Mouse (Mus musculus) kidney, adult 2 months (tissue): ENCODE measurements around the gene Tnni1. TPM values are rescaled to one million over a fixed set of nuclear protein-coding genes. Genes with fewer than 3 reads are reported as not detected.

Experiments
- DNase-seq: peaks from one replicate; pipeline ENCODE4 v3.0.0; 2021
- H3K27ac ChIP-seq: fragments of 200-500 bp; 2 replicates; pipeline ENCODE4 v1.5.1; 2012; ENCODE audit warnings: low read depth, low read length, control low read depth, inconsistent platforms; ENCODE audit not compliant: insufficient read depth
- H3K27me3 ChIP-seq: fragments of 200-500 bp; replicated peaks from 2 replicates; pipeline ENCODE4 v1.6.1; 2012; ENCODE audit warnings: mild to moderate bottlenecking, moderate library complexity, low read length, inconsistent platforms; ENCODE audit not compliant: control insufficient read depth, insufficient read depth
- H3K36me3 ChIP-seq: fragments of 200-500 bp; 2 replicates; pipeline ENCODE4 v1.6.1; 2012; ENCODE audit warnings: mild to moderate bottlenecking, moderate library complexity, low read length, inconsistent platforms; ENCODE audit not compliant: control insufficient read depth, insufficient read depth
- H3K4me1 ChIP-seq: fragments of 200-500 bp; 2 replicates; pipeline ENCODE4 v1.6.1; 2011; ENCODE audit warnings: low read length; ENCODE audit not compliant: control insufficient read depth, insufficient read depth
- H3K4me3 ChIP-seq: fragments of 200-500 bp; 2 replicates; pipeline ENCODE4 v1.5.1; 2011; ENCODE audit warnings: mild to moderate bottlenecking, low read depth, low read length, control low read depth; ENCODE audit not compliant: insufficient read depth
- CTCF ChIP-seq: fragments of 200-500 bp; conservative IDR thresholded peaks from 2 replicates; pipeline ENCODE4 v1.5.1; 2011; ENCODE audit warnings: low read depth, mild to moderate bottlenecking, control low read depth, low read length, moderate library complexity, mixed read lengths; ENCODE audit not compliant: insufficient read depth, insufficient read length
- POLR2A ChIP-seq: fragments of 200-500 bp; IDR thresholded peaks from one replicate; pipeline ENCODE4 v1.6.1; 2011; ENCODE audit warnings: low read depth, low read length, control low read depth
- WGBS: fragments of 180-500 bp; shearing (Covaris S2); methylation state at CpG from one replicate; pipeline ENCODE4 v1.1.7; 2018; 5-methylcytosine and 5-hydroxymethylcytosine counted together
- polyA plus RNA-seq: library from polyadenylated mRNA; depleted of rRNA; stranded (reverse); fragments of >200 nt; gene quantifications from 2 replicates; pipeline ENCODE4 v1.2.3, GENCODE M21; 2012; rRNA removed

Tnni1 gene
- polyA plus RNA-seq, 1 experiment = 5.8 TPM

DNA sequence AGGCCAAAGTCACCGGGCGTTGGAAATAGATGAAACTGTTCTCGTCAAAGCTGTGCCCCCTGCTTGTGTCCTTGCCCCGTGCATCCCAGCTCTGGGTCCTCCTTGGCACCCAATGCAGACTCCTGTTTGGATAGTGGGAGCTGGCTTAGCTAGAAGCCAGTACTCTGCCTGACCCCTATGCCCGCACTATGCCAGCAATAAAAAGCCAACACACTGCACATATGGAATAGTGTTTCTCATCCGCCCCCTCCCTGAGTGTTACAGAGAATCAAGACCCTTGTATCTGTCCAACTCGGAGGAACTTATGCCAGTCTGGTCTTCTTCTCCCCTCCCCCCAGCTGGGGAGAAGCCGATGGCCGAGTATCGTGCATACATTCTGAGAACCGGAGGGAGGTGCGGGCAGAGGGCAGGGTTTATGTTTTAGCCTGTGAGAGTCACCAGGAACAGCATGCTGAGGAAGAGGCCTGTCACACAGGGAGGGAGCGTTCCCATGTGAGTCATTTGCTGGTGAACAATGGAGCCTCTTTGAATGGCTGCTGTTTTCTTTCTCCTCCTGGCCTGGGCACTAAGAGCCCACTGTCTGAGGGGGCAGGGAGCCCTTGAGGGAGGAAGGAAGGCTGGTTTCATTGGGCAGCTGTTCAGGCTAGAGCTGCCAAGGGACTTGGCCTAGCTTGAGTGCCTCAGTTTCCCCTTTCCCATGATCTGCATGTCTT lies 73.0 kb downstream of the Tnni1 start:
- Histone ChIP-seq H3K27me3 (no peaks in the 10 kb centered on the region), H3K4me1 (no peaks in the 10 kb centered on the region), H3K27ac (no peak overlapping the region), H3K4me3 (no peak overlapping the region), H3K36me3 (no peaks in the 10 kb centered on the region)
- DNase-seq = no peak
- 69% methylated on average over 13 of the region's 13 CpGs for WGBS
- TF ChIP-seq POLR2A = no peak
- no peak for TF ChIP-seq CTCF

DNA sequence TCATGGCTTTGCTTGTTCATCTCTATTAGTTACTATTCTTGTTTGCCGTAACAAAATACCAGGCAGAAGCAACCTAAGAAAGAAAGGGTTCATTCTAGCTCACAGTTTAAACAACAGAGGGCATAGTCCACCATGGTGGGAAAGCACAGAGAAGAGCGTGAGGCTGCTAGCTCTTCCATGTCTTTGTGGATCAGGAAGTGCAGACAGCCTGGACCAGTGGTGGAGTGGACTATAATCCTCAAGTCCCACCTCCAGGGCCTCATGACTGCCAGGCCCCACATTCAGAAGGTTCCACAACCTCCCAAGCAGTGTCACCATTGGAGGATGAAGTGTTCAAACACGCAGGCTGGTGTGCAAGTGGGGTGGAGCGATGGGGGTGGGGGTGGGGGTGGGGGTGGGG lies 74.0 kb downstream of the Tnni1 start:
- H3K4me1 ChIP-seq = no peaks in the 10 kb centered on the region
- DNase-seq = no peak
- no peaks in the 10 kb centered on the region for H3K27me3 ChIP-seq
- no peak overlapping the region for H3K27ac ChIP-seq
- H3K4me3 ChIP-seq = no peak overlapping the region
- WGBS = 86% methylated on average over 4 of the region's 4 CpGs
- H3K36me3 ChIP-seq = no peaks in the 10 kb centered on the region
- TF ChIP-seq CTCF (no peak), POLR2A (no peak)

DNA sequence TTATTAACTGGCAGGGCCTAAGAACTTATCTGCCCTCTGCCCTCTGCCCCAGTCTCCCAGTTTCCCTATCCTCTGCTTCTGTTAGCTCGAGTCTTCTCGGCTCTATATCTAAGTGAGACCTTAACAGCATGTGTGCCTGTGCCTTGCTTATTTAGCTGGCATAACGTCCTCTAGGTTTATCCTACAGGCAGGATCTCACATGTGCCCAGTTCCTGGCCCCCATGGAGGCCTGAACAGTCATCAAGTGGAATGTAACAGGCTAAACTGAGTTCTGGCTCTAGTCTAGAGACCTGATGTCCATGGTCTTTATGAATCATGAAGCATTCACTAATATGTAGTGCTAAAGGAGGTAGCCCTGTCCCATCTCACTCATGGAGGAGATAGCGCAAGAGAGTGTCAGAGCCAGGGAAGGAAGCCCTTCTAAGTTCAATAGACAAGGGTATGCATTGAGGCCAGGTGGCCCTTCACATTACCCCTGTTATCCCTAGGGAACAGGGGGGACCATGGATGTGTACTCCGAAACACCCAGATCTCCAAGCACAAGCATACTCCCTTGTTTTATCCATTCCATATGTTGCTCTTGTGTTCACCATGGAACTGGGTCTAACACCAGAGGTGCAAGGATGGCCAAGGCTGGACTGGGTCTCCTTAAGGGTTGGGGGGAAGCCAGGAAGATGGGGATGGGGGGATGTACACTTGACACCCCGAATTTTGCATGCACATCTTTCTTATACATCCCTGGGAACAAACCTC lies 75.5 kb downstream of the Tnni1 start:
- WGBS = 88% methylated on average over 6 of the region's 6 CpGs
- no peak for TF ChIP-seq POLR2A
- no peak for TF ChIP-seq CTCF
- DNase-seq = no peak
- no peaks in the 10 kb centered on the region for H3K36me3 ChIP-seq
- H3K27me3 ChIP-seq = no peaks in the 10 kb centered on the region
- no peak overlapping the region for H3K4me3 ChIP-seq
- H3K27ac ChIP-seq = no peak overlapping the region
- H3K4me1 ChIP-seq = no peaks in the 10 kb centered on the region

DNA sequence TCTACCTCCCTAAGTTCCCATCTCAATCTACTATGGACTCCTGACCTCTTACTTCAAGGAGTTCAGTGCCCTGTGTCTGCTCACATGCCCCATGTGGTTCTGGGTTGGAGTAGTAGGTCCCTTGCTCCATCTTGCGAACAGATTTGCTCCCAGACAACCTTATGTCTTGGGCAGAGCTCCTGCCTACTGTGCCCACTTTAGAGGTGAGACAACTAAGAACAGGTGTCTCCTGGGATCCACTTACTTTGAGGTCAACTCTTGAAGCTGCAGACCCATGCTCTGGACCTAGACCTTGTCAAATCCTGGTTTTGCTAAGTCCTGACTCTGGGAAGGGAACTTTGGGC lies 76.1 kb downstream of the Tnni1 start:
- H3K27ac ChIP-seq = no peak overlapping the region
- WGBS = 94% methylated on average over 1 of the region's 1 CpGs
- no peak overlapping the region for H3K4me3 ChIP-seq
- DNase-seq = no peak
- no peaks in the 10 kb centered on the region for H3K36me3 ChIP-seq
- no peak for TF ChIP-seq POLR2A
- no peak for TF ChIP-seq CTCF
- no peaks in the 10 kb centered on the region for H3K27me3 ChIP-seq
- no peaks in the 10 kb centered on the region for H3K4me1 ChIP-seq

DNA sequence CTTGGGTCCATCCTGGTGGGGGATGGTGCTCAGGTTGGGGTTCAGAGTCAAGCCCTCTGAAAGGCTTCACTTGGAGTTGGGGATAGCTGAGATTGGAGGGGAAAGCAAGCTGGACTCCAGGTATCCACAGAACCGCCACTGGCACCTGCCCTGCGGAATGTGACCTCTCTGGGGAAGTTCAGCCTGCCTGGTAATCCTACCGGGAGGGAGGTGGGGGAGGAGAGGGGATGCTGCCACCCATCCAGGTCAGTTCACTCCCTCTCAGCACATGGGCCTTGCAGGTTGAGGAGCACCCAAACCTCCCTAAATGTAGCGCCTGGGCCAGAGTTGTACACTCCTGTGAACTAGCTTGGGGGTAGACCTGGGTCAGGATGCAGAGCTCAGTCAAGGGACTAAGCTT lies 76.8 kb downstream of the Tnni1 start:
- DNase-seq = no peak
- H3K4me1 ChIP-seq = no peaks in the 10 kb centered on the region
- no peaks in the 10 kb centered on the region for H3K36me3 ChIP-seq
- TF ChIP-seq POLR2A (no peak), CTCF (no peak)
- WGBS = 53% methylated on average over 4 of the region's 4 CpGs
- H3K27me3 ChIP-seq = no peaks in the 10 kb centered on the region
- no peak overlapping the region for H3K4me3 ChIP-seq
- H3K27ac ChIP-seq = no peak overlapping the region

DNA sequence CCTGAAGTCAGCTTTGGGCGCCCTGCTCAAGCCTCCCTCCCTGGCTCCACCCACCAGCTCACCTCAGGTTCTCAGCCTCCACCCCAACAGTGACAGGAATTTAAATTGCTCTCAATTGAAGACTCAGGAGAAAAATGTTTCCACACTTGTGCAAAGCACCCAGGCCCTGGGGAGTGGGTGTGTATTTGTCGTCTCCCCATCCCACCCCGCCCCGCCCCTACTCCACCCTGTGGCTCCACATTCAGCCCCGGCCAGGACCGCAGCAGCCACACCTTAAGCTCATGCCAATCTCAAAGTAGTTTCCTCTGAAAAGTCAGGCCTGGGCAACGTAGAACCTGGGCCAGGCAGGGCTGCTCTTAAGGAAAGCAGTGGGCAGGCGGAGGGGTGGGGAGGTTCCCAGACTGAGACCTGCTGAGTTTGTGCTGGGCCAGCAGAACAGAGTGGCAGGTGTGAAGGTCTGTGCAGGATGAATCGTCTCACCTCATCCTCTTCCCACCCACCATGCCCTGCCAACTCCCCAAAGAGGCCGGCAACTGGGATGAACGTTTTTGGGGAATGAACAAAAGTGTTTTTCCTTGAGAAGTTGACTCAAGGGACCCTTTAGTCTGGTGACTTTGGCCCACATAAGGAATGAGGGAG lies 78.0 kb downstream of the Tnni1 start:
- no peaks in the 10 kb centered on the region for H3K36me3 ChIP-seq
- no peaks in the 10 kb centered on the region for H3K27me3 ChIP-seq
- DNase-seq = no peak
- no peaks in the 10 kb centered on the region for H3K4me1 ChIP-seq
- H3K27ac ChIP-seq = no peak overlapping the region
- 67% methylated on average over 11 of the region's 11 CpGs for WGBS
- no peak for TF ChIP-seq CTCF
- no peak for TF ChIP-seq POLR2A
- no peak overlapping the region for H3K4me3 ChIP-seq

DNA sequence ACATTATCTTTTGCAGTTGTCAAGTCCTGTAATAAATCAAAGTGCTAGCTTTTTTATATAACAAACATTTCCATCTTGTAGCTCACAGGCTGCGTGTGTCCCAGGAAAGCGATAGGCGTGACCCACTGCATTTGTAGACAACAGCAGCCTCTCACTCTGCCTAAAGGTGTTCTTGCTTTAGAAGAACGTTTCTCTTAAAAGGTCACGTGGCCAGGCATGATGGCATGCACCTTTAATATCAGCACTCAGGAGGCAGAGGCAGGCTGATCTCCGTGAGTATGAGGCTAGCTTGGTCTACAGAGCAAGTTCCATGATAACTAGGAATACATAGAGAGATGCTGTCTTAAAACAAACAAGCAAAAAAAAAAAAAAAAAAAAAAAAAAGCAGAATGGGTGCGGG lies 79.3 kb downstream of the Tnni1 start:
- DNase-seq = no peak
- Histone ChIP-seq H3K4me1 (no peaks in the 10 kb centered on the region), H3K27me3 (no peaks in the 10 kb centered on the region), H3K36me3 (no peaks in the 10 kb centered on the region), H3K27ac (no peak overlapping the region), H3K4me3 (no peak overlapping the region)
- no peak for TF ChIP-seq POLR2A
- 91% methylated on average over 7 of the region's 7 CpGs for WGBS

Other genes starting within 250 kb of the Tnni1 start
- gene Nav1, start 172.1 kb upstream of the Tnni1 start, polyA plus RNA-seq = 6.0 and 7.1 TPM in 2 replicates
- gene Csrp1, start 59.4 kb upstream of the Tnni1 start, polyA plus RNA-seq = 122 and 124 TPM in 2 replicates
- 37.2 and 40.0 TPM in 2 replicates for gene Phlda3, start 13.3 kb upstream of the Tnni1 start, polyA plus RNA-seq
- gene Lad1, start 39.2 kb downstream of the Tnni1 start, polyA plus RNA-seq = 114 and 145 TPM in 2 replicates
- gene Tnnt2, start 56.9 kb downstream of the Tnni1 start, polyA plus RNA-seq = 0.44 and 1.0 TPM in 2 replicates
- gene Pkp1, start 139.8 kb downstream of the Tnni1 start, polyA plus RNA-seq = 0.14 and 0.27 TPM in 2 replicates
- 0.61 and 0.78 TPM in 2 replicates for gene Igfn1, start 226.9 kb downstream of the Tnni1 start, polyA plus RNA-seq
- 139 and 160 TPM in 2 replicates for gene Tmem9, start 228.7 kb downstream of the Tnni1 start, polyA plus RNA-seq